Mouse (Mus musculus) E14TG2a.4 (cell line): ENCODE results near the gene Vangl2.

ENCODE experiments used
- CTCF ChIP-seq: conservative IDR thresholded peaks from 2 replicates; pipeline ENCODE4 v1.5.1; 2014; ENCODE audit warnings: low read length
- POU5F1 ChIP-seq: IDR thresholded peaks from 2 replicates; pipeline ENCODE4 v1.6.1; 2014; ENCODE audit warnings: low read length, borderline replicate concordance

DNA sequence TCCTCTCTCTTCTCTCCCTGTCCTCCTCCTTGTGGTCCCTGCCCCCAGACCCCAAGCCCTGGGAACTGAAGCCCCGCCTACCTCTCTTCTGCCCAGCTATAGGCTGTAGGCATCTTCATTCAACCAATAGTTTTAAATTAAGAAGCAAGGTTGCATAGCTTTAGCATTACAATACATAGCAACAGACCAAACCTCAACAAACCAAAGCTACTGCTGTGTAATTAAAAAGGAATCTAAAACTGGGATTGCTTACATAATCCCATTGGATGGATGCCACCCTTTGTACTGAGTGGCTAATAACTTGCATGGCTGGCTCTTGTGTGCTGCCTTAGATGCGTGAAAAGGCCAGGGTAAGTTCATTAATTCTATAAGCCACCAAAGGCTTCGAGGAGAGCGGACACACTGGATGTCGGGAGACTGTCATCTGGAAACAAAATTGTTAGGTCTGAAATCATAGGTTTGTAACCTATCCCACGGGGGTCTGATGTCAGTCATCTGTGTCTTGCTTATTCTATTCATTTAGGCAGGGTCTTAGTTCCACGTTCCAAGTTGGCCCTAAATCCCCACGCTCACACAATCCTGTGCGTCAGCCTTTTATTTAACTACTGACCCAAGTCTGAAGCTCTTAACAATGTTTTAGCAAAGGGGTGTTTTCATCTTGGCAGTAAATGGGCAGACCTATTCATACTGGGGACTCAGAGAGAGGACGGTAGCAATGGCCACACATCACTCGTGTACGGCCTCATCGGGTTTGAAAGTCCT, 48.1 kb downstream of the Vangl2 start:
- no peak for TF ChIP-seq CTCF
- no peak for TF ChIP-seq POU5F1
